Mouse (Mus musculus) hindbrain, postnatal 0 days (tissue): ENCODE measurements around the gene Sbds. TPM values are rescaled to one million over a fixed set of nuclear protein-coding genes. Genes with fewer than 3 reads are reported as not detected.

Source experiments
- ATAC-seq: fragments of 200-750 bp; cut with Nextera tagmentation; 2 replicates; pipeline ENCODE4 v1.8.0; 2017; ENCODE audit warnings: mild to moderate bottlenecking, moderate TSS enrichment, moderate library complexity
- DNase-seq: peaks from one replicate; pipeline ENCODE4 v3.0.0-alpha.2; 2015; ENCODE audit warnings: low spot score
- H3K27ac ChIP-seq: fragments of 300-500 bp; sonication (generic); 2 replicates; pipeline ENCODE4 v1.5.1; 2014; ENCODE audit warnings: mild to moderate bottlenecking
- H3K27me3 ChIP-seq: fragments of 300-500 bp; sonication (generic); 2 replicates; pipeline ENCODE4 v1.6.1; 2014; ENCODE audit warnings: low read length, mixed read lengths; ENCODE audit not compliant: insufficient read depth
- H3K36me3 ChIP-seq: fragments of 300-500 bp; sonication (generic); 2 replicates; pipeline ENCODE4 v1.6.1; 2014; ENCODE audit warnings: low read length, mixed read lengths; ENCODE audit not compliant: insufficient read depth
- H3K4me1 ChIP-seq: fragments of 300-500 bp; sonication (generic); 2 replicates; pipeline ENCODE4 v1.6.1; 2014; ENCODE audit warnings: antibody characterized with exemption, low read length, mixed read lengths; ENCODE audit not compliant: insufficient read depth
- H3K4me2 ChIP-seq: fragments of 300-500 bp; sonication (generic); 2 replicates; pipeline ENCODE4 v1.6.1; 2014; ENCODE audit warnings: low read depth, mild to moderate bottlenecking, low read length, moderate library complexity, mixed read lengths
- H3K4me3 ChIP-seq: fragments of 300-500 bp; sonication (generic); 2 replicates; pipeline ENCODE4 v1.5.1; 2014; ENCODE audit warnings: low read length
- H3K9ac ChIP-seq: fragments of 300-500 bp; sonication (generic); replicated peaks from 2 replicates; pipeline ENCODE4 v1.6.1; 2014; ENCODE audit warnings: mild to moderate bottlenecking, low read length, moderate library complexity, mixed read lengths
- H3K9me3 ChIP-seq: fragments of 300-500 bp; sonication (generic); 2 replicates; pipeline ENCODE4 v1.6.1; 2016; ENCODE audit warnings: low read length, mixed read lengths
- CTCF ChIP-seq: IDR thresholded peaks from 2 replicates; pipeline ENCODE4 v1.5.1; 2016; ENCODE audit warnings: antibody characterized with exemption, control low read depth, low read depth
- WGBS: fragments of 180-500 bp; shearing (Covaris S2); extraction: QIAGEN DNeasy Blood & Tissue Kit; methylation state at CpG from one replicate; pipeline ENCODE4 v1.1.7; 2014; 5-methylcytosine and 5-hydroxymethylcytosine counted together
- polyA plus RNA-seq: library from polyadenylated mRNA; unstranded; fragments of >200 nt; fragmentation: Nextera tagmentation; extraction: Ambion mirVana; gene quantifications from 2 replicates; pipeline ENCODE4 v1.2.1, GENCODE M21; 2015
- total RNA-seq: library from RNA; depleted of rRNA; stranded (reverse); fragments of >200 nt; gene quantifications from 2 replicates; pipeline ENCODE4 v1.2.3, GENCODE M21; 2014

Gene Sbds
- total and polyA plus RNA-seq, 2 experiments from 2014 or later: 14.9 to 52.3 TPM

DNA sequence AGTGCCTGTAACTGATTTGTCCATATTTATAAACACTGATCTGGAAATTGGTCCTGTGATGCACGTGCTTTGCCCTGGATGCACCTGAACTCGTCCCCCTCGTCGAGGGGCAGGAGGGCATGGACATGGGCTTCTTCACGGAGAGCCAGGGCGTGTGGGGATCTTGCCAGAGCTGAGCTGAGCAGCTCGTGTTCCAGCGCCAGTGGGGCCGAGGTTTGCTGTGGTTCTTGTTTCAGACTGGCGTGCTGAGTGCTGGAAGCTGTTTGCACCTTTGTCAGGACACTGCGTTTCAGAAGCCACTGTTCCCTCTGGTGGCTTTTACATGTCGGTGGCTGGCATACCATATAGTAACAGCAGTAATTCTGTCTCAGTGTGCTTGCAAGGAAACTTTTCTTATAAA is 13.9 kb downstream of the Sbds start:
- Histone ChIP-seq H3K9me3 (no peaks in the 10 kb centered on the region), H3K36me3 (peaks cover 69% of the 10 kb centered on the region), H3K4me2 (no peak overlapping the region), H3K27ac (no peak overlapping the region), H3K9ac (no peak overlapping the region), H3K27me3 (no peaks in the 10 kb centered on the region), H3K4me1 (no peaks in the 10 kb centered on the region), H3K4me3 (no peak overlapping the region)
- DNase-seq (no peak), ATAC-seq (no peak)
- WGBS: 95% methylated on average over 12 of the region's 12 CpGs
- no peak for TF ChIP-seq CTCF

GRCm38 (mm10) chr5:130239856-130240255 is 15.5 kb downstream of the Sbds start:
- no peak for TF ChIP-seq CTCF
- Histone ChIP-seq H3K27ac (no peak overlapping the region), H3K4me3 (no peak overlapping the region), H3K9me3 (no peaks in the 10 kb centered on the region), H3K4me2 (no peak overlapping the region), H3K36me3 (peaks cover 63% of the 10 kb centered on the region), H3K4me1 (no peaks in the 10 kb centered on the region), H3K9ac (no peak overlapping the region), H3K27me3 (no peaks in the 10 kb centered on the region)
- WGBS: 98% methylated on average over 2 of the region's 2 CpGs
- DNase-seq (no peak), ATAC-seq (no peak)

DNA sequence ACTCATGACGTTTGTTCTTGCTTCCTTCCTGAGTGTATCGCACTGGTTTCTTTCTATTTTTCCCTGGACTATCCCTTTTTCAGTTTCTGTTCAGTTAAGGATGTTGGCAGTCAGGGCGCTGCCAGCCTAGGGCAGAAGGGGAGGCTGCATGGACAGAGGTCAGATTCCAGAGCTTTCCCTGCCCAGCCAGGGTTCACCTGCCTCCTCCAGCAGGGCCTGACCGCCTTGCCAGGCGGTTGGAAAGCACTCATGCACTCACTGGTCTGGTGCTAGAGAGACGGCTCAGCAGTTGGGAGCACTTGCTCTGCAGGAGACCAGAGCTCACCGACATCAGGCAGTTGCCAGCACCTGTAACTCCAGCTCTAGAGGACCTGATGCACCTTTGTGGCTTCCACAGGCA is 16.1 kb downstream of the Sbds start:
- Histone ChIP-seq H3K27ac (no peak overlapping the region), H3K9me3 (no peaks in the 10 kb centered on the region), H3K9ac (no peak overlapping the region), H3K36me3 (peaks cover 64% of the 10 kb centered on the region), H3K4me2 (no peak overlapping the region), H3K4me3 (no peak overlapping the region), H3K4me1 (no peaks in the 10 kb centered on the region), H3K27me3 (no peaks in the 10 kb centered on the region)
- WGBS: 88% methylated on average over 7 of the region's 7 CpGs
- DNase-seq (no peak), ATAC-seq (no peak)
- TF ChIP-seq CTCF: no peak

- H3K36me3 ChIP-seq: peaks cover 77% of the 10 kb centered on the region
These were observed 19.0 kb downstream of the Sbds start for GRCm38 (mm10) chr5:130236302-130236701.

GRCm38 (mm10) chr5:130228120-130228519 is 27.2 kb downstream of the Sbds start:
- ATAC-seq: no peak
- no peaks in the 10 kb centered on the region for H3K9me3 ChIP-seq
- TF ChIP-seq CTCF: no peak
- H3K4me2 ChIP-seq: no peak overlapping the region
- 70% methylated on average over 4 of the region's 4 CpGs for WGBS
- no peak overlapping the region for H3K9ac ChIP-seq
- no peaks in the 10 kb centered on the region for H3K27me3 ChIP-seq
- no peak overlapping the region for H3K4me3 ChIP-seq
- H3K27ac ChIP-seq: no peak overlapping the region
- no peaks in the 10 kb centered on the region; the same call in 1 of the 2 replicates for H3K4me1 ChIP-seq
- H3K36me3 ChIP-seq: peaks cover 20% of the 10 kb centered on the region
- no peak for DNase-seq

More at GRCm38 (mm10) chr5:130236302-130236701, 19.0 kb downstream of the Sbds start:
- H3K4me3 ChIP-seq: no peak overlapping the region
- H3K4me2 ChIP-seq: no peak overlapping the region
- H3K9ac ChIP-seq: no peak overlapping the region
- WGBS: 96% methylated on average over 8 of the region's 8 CpGs
- H3K27ac ChIP-seq: no peak overlapping the region
- no peak for TF ChIP-seq CTCF
- ATAC-seq (no peak), DNase-seq (no peak)
- no peaks in the 10 kb centered on the region for H3K27me3 ChIP-seq
- H3K9me3 ChIP-seq: no peaks in the 10 kb centered on the region
- H3K4me1 ChIP-seq: no peaks in the 10 kb centered on the region

GRCm38 (mm10) chr5:130226790-130227189 is 28.5 kb downstream of the Sbds start:
- no peak for ATAC-seq
- 95% methylated on average over 3 of the region's 3 CpGs for WGBS
- Histone ChIP-seq H3K27ac (no peak overlapping the region), H3K9ac (no peak overlapping the region), H3K4me2 (no peak overlapping the region), H3K36me3 (peaks cover 7% of the 10 kb centered on the region), H3K4me1 (no peaks in the 10 kb centered on the region; the same call in 1 of the 2 replicates), H3K9me3 (no peaks in the 10 kb centered on the region), H3K27me3 (no peaks in the 10 kb centered on the region), H3K4me3 (no peak overlapping the region)
- DNase-seq: no peak
- TF ChIP-seq CTCF: no peak

- peak overlapping the region; percentile 99 for H3K4me3 ChIP-seq
- H3K4me1 ChIP-seq: no peaks in the 10 kb centered on the region; the same call in 1 of the 2 replicates
- ATAC-seq: peak; percentile 85
- WGBS: under 1% methylated on average over 86 of the region's 88 CpGs
- peak; percentile 94 for DNase-seq
- no peaks in the 10 kb centered on the region for H3K36me3 ChIP-seq
- H3K4me2 ChIP-seq: peak overlapping the region; percentile 67
- no peaks in the 10 kb centered on the region for H3K9me3 ChIP-seq
- no peaks in the 10 kb centered on the region for H3K27me3 ChIP-seq
- TF ChIP-seq CTCF: peak; percentile 64
- peak overlapping the region; percentile 97 for H3K9ac ChIP-seq
- peak overlapping the region; percentile 83 for H3K27ac ChIP-seq
These were observed 33.0 kb downstream of the Sbds start for GRCm38 (mm10) chr5:130222146-130223004.
